Mouse (Mus musculus): ENCODE measurements around the gene Gm43191. TPM values are rescaled to one million over a fixed set of nuclear protein-coding genes. Genes with fewer than 3 reads are reported as not detected.
"Not testable (repeated sequence)": the region's sequence is repeated elsewhere in the genome, so short reads cannot be mapped to it uniquely, and the experiment has no call there.

Gm43191 gene
- polyA plus RNA-seq, 1 experiment from 2014 or later = not detected

GRCm38 (mm10) chr3:116658928-116659565 is 22.0 kb downstream of the Gm43191 start:
- H3K4me1 ChIP-seq (replicated peaks) = peaks cover 54% of the 10 kb centered on the region
- no peaks in the 10 kb centered on the region for H3K36me3 ChIP-seq
- H3K4me3 ChIP-seq = no peak overlapping the region
- no peak for ATAC-seq (ENCODE audit: low read depth)
- 73% methylated on average over 15 of the region's 15 CpGs for WGBS
- H3K27ac ChIP-seq (replicated peaks) = no peak overlapping the region
- no peaks in the 10 kb centered on the region for H3K9me3 ChIP-seq
- no peak overlapping the region for H3K4me2 ChIP-seq
- H3K27me3 ChIP-seq = no peaks in the 10 kb centered on the region
- no peak overlapping the region for H3K9ac ChIP-seq

GRCm38 (mm10) chr3:116656184-116656965 is 24.7 kb downstream of the Gm43191 start:
- ATAC-seq (ENCODE audit: low read depth) = no peak

GRCm38 (mm10) chr3:116654051-116654450 is 27.0 kb downstream of the Gm43191 start:
- not testable (repeated sequence) for H3K9ac ChIP-seq; ATAC-seq (ENCODE audit: low read depth); H3K27ac ChIP-seq (replicated peaks); H3K4me2 ChIP-seq; H3K27me3 ChIP-seq; H3K9me3 ChIP-seq; H3K4me3 ChIP-seq
- Histone ChIP-seq H3K36me3 (peaks cover 10% of the 10 kb centered on the region; the same call in 1 of the 2 replicates), H3K4me1 (replicated peaks) (peaks cover 47% of the 10 kb centered on the region)
- WGBS = 94% methylated on average over 11 of the region's 11 CpGs

More at GRCm38 (mm10) chr3:116656184-116656965, 24.7 kb downstream of the Gm43191 start:
- H3K27ac ChIP-seq (replicated peaks) = no peak overlapping the region
- H3K4me1 ChIP-seq (replicated peaks) = peaks cover 70% of the 10 kb centered on the region
- H3K9ac ChIP-seq = no peak overlapping the region
- H3K27me3 ChIP-seq = no peaks in the 10 kb centered on the region
- no peak overlapping the region for H3K4me2 ChIP-seq
- no peaks in the 10 kb centered on the region for H3K36me3 ChIP-seq
- no peaks in the 10 kb centered on the region for H3K9me3 ChIP-seq
- 67% methylated on average over 7 of the region's 7 CpGs for WGBS
- H3K4me3 ChIP-seq = no peak overlapping the region

GRCm38 (mm10) chr3:116653278-116653945 is 27.6 kb downstream of the Gm43191 start:
- ATAC-seq (ENCODE audit: low read depth) = no peak
- Histone ChIP-seq H3K9ac (no peak overlapping the region), H3K4me2 (no peak overlapping the region), H3K4me3 (no peak overlapping the region), H3K9me3 (no peaks in the 10 kb centered on the region), H3K27ac (replicated peaks) (no peak overlapping the region), H3K36me3 (peaks cover 16% of the 10 kb centered on the region), H3K4me1 (replicated peaks) (peaks cover 42% of the 10 kb centered on the region), H3K27me3 (no peaks in the 10 kb centered on the region)
- 79% methylated on average over 5 of the region's 5 CpGs for whole genome bisulfite sequencing

GRCm38 (mm10) chr3:116652033-116652446 is 29.0 kb downstream of the Gm43191 start:
- H3K27me3 ChIP-seq = no peaks in the 10 kb centered on the region
- H3K27ac ChIP-seq (replicated peaks) = no peak overlapping the region
- H3K9ac ChIP-seq = no peak overlapping the region
- no peak; the same call in 1 of the 2 replicates for ATAC-seq (ENCODE audit: low read depth)
- peaks cover 33% of the 10 kb centered on the region for H3K4me1 ChIP-seq (replicated peaks)
- WGBS = 46% methylated on average over 3 of the region's 3 CpGs
- H3K9me3 ChIP-seq = no peaks in the 10 kb centered on the region
- no peak overlapping the region for H3K4me2 ChIP-seq
- H3K36me3 ChIP-seq = peaks cover 22% of the 10 kb centered on the region
- H3K4me3 ChIP-seq = no peak overlapping the region

GRCm38 (mm10) chr3:116650698-116651097 is 30.4 kb downstream of the Gm43191 start:
- H3K9ac ChIP-seq = no peak overlapping the region
- H3K4me1 ChIP-seq (replicated peaks) = peaks cover 24% of the 10 kb centered on the region
- no peak overlapping the region for H3K27ac ChIP-seq (replicated peaks)
- peaks cover 35% of the 10 kb centered on the region for H3K36me3 ChIP-seq
- no peaks in the 10 kb centered on the region for H3K27me3 ChIP-seq
- WGBS = 98% methylated on average over 9 of the region's 9 CpGs
- no peaks in the 10 kb centered on the region for H3K9me3 ChIP-seq
- H3K4me3 ChIP-seq = no peak overlapping the region
- ATAC-seq (ENCODE audit: low read depth) = no peak
- no peak overlapping the region for H3K4me2 ChIP-seq

GRCm38 (mm10) chr3:116648805-116649204 is 32.3 kb downstream of the Gm43191 start:
- 92% methylated on average over 7 of the region's 7 CpGs for WGBS

GRCm38 (mm10) chr3:116646387-116646786 is 34.7 kb downstream of the Gm43191 start:
- H3K9ac ChIP-seq = no peak overlapping the region
- no peaks in the 10 kb centered on the region for H3K27me3 ChIP-seq
- no peak overlapping the region for H3K27ac ChIP-seq (replicated peaks)
- no peaks in the 10 kb centered on the region for H3K9me3 ChIP-seq
- no peak for ATAC-seq (ENCODE audit: low read depth)
- H3K4me1 ChIP-seq (replicated peaks) = no peaks in the 10 kb centered on the region
- H3K4me3 ChIP-seq = no peak overlapping the region
- H3K4me2 ChIP-seq = no peak overlapping the region
- WGBS = 87% methylated on average over 1 of the region's 1 CpGs
- H3K36me3 ChIP-seq = peaks cover 67% of the 10 kb centered on the region

More at GRCm38 (mm10) chr3:116648805-116649204, 32.3 kb downstream of the Gm43191 start:
- no peaks in the 10 kb centered on the region for H3K9me3 ChIP-seq
- H3K36me3 ChIP-seq = peaks cover 48% of the 10 kb centered on the region
- no peak for ATAC-seq (ENCODE audit: low read depth)
- H3K27ac ChIP-seq (replicated peaks) = no peak overlapping the region
- H3K27me3 ChIP-seq = no peaks in the 10 kb centered on the region
- no peak overlapping the region for H3K4me3 ChIP-seq
- H3K4me1 ChIP-seq (replicated peaks) = peaks cover 18% of the 10 kb centered on the region
- H3K9ac ChIP-seq = no peak overlapping the region
- no peak overlapping the region for H3K4me2 ChIP-seq

GRCm38 (mm10) chr3:116642373-116642772 is 38.7 kb downstream of the Gm43191 start:
- Histone ChIP-seq H3K9me3 (no peaks in the 10 kb centered on the region), H3K36me3 (peaks cover 86% of the 10 kb centered on the region), H3K4me1 (replicated peaks) (no peaks in the 10 kb centered on the region), H3K4me3 (no peak overlapping the region), H3K27me3 (no peaks in the 10 kb centered on the region), H3K9ac (no peak overlapping the region), H3K4me2 (no peak overlapping the region), H3K27ac (replicated peaks) (no peak overlapping the region)
- 93% methylated on average over 2 of the region's 2 CpGs for WGBS
- ATAC-seq (ENCODE audit: low read depth) = no peak

GRCm38 (mm10) chr3:116641811-116642371 is 39.2 kb downstream of the Gm43191 start:
- Histone ChIP-seq H3K9ac (no peak overlapping the region), H3K4me2 (no peak overlapping the region), H3K27ac (replicated peaks) (no peak overlapping the region), H3K4me3 (no peak overlapping the region), H3K27me3 (no peaks in the 10 kb centered on the region), H3K36me3 (peaks cover 86% of the 10 kb centered on the region), H3K4me1 (replicated peaks) (no peaks in the 10 kb centered on the region), H3K9me3 (no peaks in the 10 kb centered on the region)
- WGBS = 91% methylated on average over 6 of the region's 6 CpGs
- no peak for ATAC-seq (ENCODE audit: low read depth)

GRCm38 (mm10) chr3:116640024-116640423 is 41.0 kb downstream of the Gm43191 start:
- Histone ChIP-seq H3K27me3 (no peaks in the 10 kb centered on the region), H3K27ac (replicated peaks) (no peak overlapping the region), H3K9ac (no peak overlapping the region), H3K4me3 (no peak overlapping the region), H3K4me2 (no peak overlapping the region), H3K4me1 (replicated peaks) (no peaks in the 10 kb centered on the region), H3K9me3 (no peaks in the 10 kb centered on the region), H3K36me3 (peaks cover 85% of the 10 kb centered on the region)
- ATAC-seq (ENCODE audit: low read depth) = no peak
- WGBS = 82% methylated on average over 1 of the region's 1 CpGs

- Histone ChIP-seq H3K9me3 (no peaks in the 10 kb centered on the region), H3K36me3 (peaks cover 92% of the 10 kb centered on the region), H3K9ac (no peak overlapping the region), H3K27ac (replicated peaks) (no peak overlapping the region), H3K4me1 (replicated peaks) (no peaks in the 10 kb centered on the region), H3K27me3 (no peaks in the 10 kb centered on the region), H3K4me2 (no peak overlapping the region), H3K4me3 (no peak overlapping the region)
- WGBS = 85% methylated on average over 7 of the region's 7 CpGs
- no peak for ATAC-seq (ENCODE audit: low read depth)
Measured at GRCm38 (mm10) chr3:116638572-116638971, 42.5 kb downstream of the Gm43191 start.
